In genomic region chr13:28660151-28660550, GRCm38 (mm10) we compare ENCODE assay signal across 32 mouse cellular contexts.
A peak's percentile ranks its signal among the peaks of the same experiment; 100 is the strongest.
DNase-seq lines count a peak whose midpoint lies in the region; ATAC-seq and TF ChIP-seq lines count a peak whose summit lies in the region.
"Had no signal": no experiment of that assay in that cellular context is flagged by ENCODE, and none has a peak within 500 bp of the region (broad histone marks: within the 10 kb centered on the region; RNA-seq: fewer than 3 reads in every experiment).

No protein-coding gene starts in this region.

- H3K79me2 ChIP-seq in myocyte (ENCODE audit: control insufficient read depth, insufficient read depth) = peaks cover 9% of the 10 kb centered on the region

- H3K4me2 ChIP-seq in embryonic facial prominence, embryonic 13.5 days = no peak overlapping the region
- peak overlapping the region; percentile 22 for H3K4me2 ChIP-seq in myocyte (ENCODE audit: low read depth)
- H3K4me2 ChIP-seq in hindbrain, embryonic 11.5 days (replicated peaks; ENCODE audit: low read depth, low read length) = no peak overlapping the region
- H3K4me2 ChIP-seq: embryonic facial prominence, embryonic 12.5 days; forebrain, embryonic 13.5 days; heart, embryonic 12.5 days; heart, embryonic 15.5 days; hindbrain, embryonic 14.5 days had no signal

- ATAC-seq in embryonic facial prominence, embryonic 13.5 days (ENCODE audit: insufficient number of reproducible peaks, insufficient read depth, low FRiP score, low TSS enrichment, low read depth) = no peak
- no peak for ATAC-seq in hindbrain, embryonic 11.5 days (ENCODE audit: low FRiP score)
- ATAC-seq: activated CD4-positive, CD25-positive, alpha-beta regulatory T cell, adult 4 months; forebrain, embryonic 13.5 days; forebrain, embryonic 16.5 days; hindbrain, postnatal 0 days; inflammation-experienced regulatory T-cells, adult 6 months; intestine, embryonic 16.5 days had no signal

- H3K27ac ChIP-seq in embryonic facial prominence, embryonic 13.5 days = peak overlapping the region; percentile 60; the same call in 1 of the 2 replicates
- no peak overlapping the region for H3K27ac ChIP-seq in embryonic facial prominence, embryonic 10.5 days (replicated peaks)
- H3K27ac ChIP-seq in hindbrain, embryonic 11.5 days (ENCODE audit: low read depth, low read length) = no peak overlapping the region
- H3K27ac ChIP-seq: embryonic facial prominence, embryonic 12.5 days; forebrain, embryonic 10.5 days; forebrain, embryonic 13.5 days; heart, embryonic 15.5 days; hindbrain, embryonic 10.5 days; hindbrain, embryonic 14.5 days; hindbrain, postnatal 0 days had no signal

- no peak for TF ChIP-seq POLR2A in myocyte (IDR thresholded peaks at IDR 0.05; ENCODE audit: insufficient read length, low read depth)

- H3K9ac ChIP-seq in embryonic facial prominence, embryonic 13.5 days = no peak overlapping the region
- H3K9ac ChIP-seq in hindbrain, embryonic 11.5 days (ENCODE audit: low read depth, low read length) = no peak overlapping the region
- H3K9ac ChIP-seq: embryonic facial prominence, embryonic 12.5 days; forebrain, embryonic 13.5 days; heart, embryonic 12.5 days; heart, embryonic 15.5 days; hindbrain, embryonic 14.5 days had no signal

- no peak overlapping the region for H3ac ChIP-seq in myocyte (ENCODE audit: control insufficient read depth, insufficient read length)

- whole genome bisulfite sequencing in embryonic facial prominence, embryonic 13.5 days = 78% methylated on average over 2 of the region's 2 CpGs
- WGBS in embryonic facial prominence, embryonic 10.5 days = 85% methylated on average over 2 of the region's 2 CpGs
- 95% methylated on average over 2 of the region's 2 CpGs for WGBS in hindbrain, embryonic 11.5 days

- H3K4me1 ChIP-seq in embryonic facial prominence, embryonic 13.5 days = peaks cover 41% of the 10 kb centered on the region
- H3K4me1 ChIP-seq in embryonic facial prominence, embryonic 10.5 days = peaks cover 56% of the 10 kb centered on the region
- H3K4me1 ChIP-seq in hindbrain, embryonic 11.5 days (replicated peaks; ENCODE audit: control insufficient read depth, insufficient read depth, low read length) = peaks cover 7% of the 10 kb centered on the region; the same call in 1 of the 2 replicates

- H3K36me3 ChIP-seq in embryonic facial prominence, embryonic 13.5 days = no peaks in the 10 kb centered on the region
- peaks cover 6% of the 10 kb centered on the region for H3K36me3 ChIP-seq in embryonic facial prominence, embryonic 10.5 days (replicated peaks)
- no peaks in the 10 kb centered on the region for H3K36me3 ChIP-seq in myocyte (ENCODE audit: control insufficient read depth, insufficient read depth)
- no peaks in the 10 kb centered on the region for H3K36me3 ChIP-seq in hindbrain, embryonic 11.5 days (ENCODE audit: control insufficient read depth, insufficient read depth, low read length)
- H3K36me3 ChIP-seq: forebrain, embryonic 10.5 days; G1E; heart, embryonic 12.5 days; heart, embryonic 15.5 days; hindbrain, embryonic 10.5 days had no signal

- H3K9me3 ChIP-seq in embryonic facial prominence, embryonic 13.5 days = no peaks in the 10 kb centered on the region
- H3K9me3 ChIP-seq in embryonic facial prominence, embryonic 10.5 days = no peaks in the 10 kb centered on the region
- no peaks in the 10 kb centered on the region for H3K9me3 ChIP-seq in hindbrain, embryonic 11.5 days (ENCODE audit: control insufficient read depth, low read length)
- H3K9me3 ChIP-seq: embryonic facial prominence, embryonic 12.5 days; forebrain, embryonic 10.5 days; forebrain, embryonic 13.5 days; G1E; heart, embryonic 12.5 days; heart, embryonic 15.5 days; hindbrain, embryonic 10.5 days had no signal

- no peaks in the 10 kb centered on the region for H3K27me3 ChIP-seq in embryonic facial prominence, embryonic 13.5 days
- no peaks in the 10 kb centered on the region for H3K27me3 ChIP-seq in embryonic facial prominence, embryonic 10.5 days (replicated peaks; ENCODE audit: low read depth, poor library complexity, severe bottlenecking)
- no peaks in the 10 kb centered on the region for H3K27me3 ChIP-seq in myocyte (ENCODE audit: control insufficient read depth, insufficient read depth, insufficient read length)
- no peaks in the 10 kb centered on the region for H3K27me3 ChIP-seq in hindbrain, embryonic 11.5 days (ENCODE audit: control insufficient read depth, insufficient read depth, low read length)
- H3K27me3 ChIP-seq: CH12.LX; embryonic facial prominence, embryonic 12.5 days; forebrain, embryonic 13.5 days; heart, embryonic 12.5 days; heart, embryonic 15.5 days had no signal

- H3K4me3 ChIP-seq in embryonic facial prominence, embryonic 13.5 days = no peak overlapping the region
- no peak overlapping the region for H3K4me3 ChIP-seq in embryonic facial prominence, embryonic 10.5 days
- H3K4me3 ChIP-seq in myocyte = no peak overlapping the region
- no peak overlapping the region for H3K4me3 ChIP-seq in hindbrain, embryonic 11.5 days (ENCODE audit: low read depth, low read length)
- H3K4me3 ChIP-seq: embryonic facial prominence, embryonic 12.5 days; erythroblast, embryonic 14.5 days; forebrain, embryonic 10.5 days; forebrain, embryonic 13.5 days; heart, embryonic 12.5 days; heart, embryonic 15.5 days; hindbrain, embryonic 10.5 days had no signal

- DNase-seq in embryonic facial prominence, embryonic 10.5 days (ENCODE audit: low spot score) = no peak
- peak; percentile 38 for DNase-seq in fibroblast of lung, adult 2 months (ENCODE audit: low read depth)
- DNase-seq in layer of hippocampus, postnatal 36 days = no peak
- no peak for DNase-seq in hindbrain, embryonic 11.5 days (ENCODE audit: low spot score)
- DNase-seq: adrenal gland, adult 8-10 months; adrenal gland, postnatal 25 days; B cell, adult 2 months; cerebellum, adult 11-12 months; cerebellum, adult 8-10 months; cerebellum, postnatal 10 days; cerebellum, postnatal 36 days; gastrocnemius, postnatal 14 days; heart, adult 11 months; heart, postnatal 10 days; heart, postnatal 36 days had no signal

TF ChIP-seq in myocyte, 11 proteins besides CTCF, POLR2A, EP300 and RAD21:
- TF ChIP-seq MYOG (IDR thresholded peaks at IDR 0.05; ENCODE audit: control insufficient read depth in 1 of 3, insufficient read depth in 1 of 3, insufficient read length in 2 of 3, low read depth in 2 of 3) (no peak), TCF3 (IDR thresholded peaks at IDR 0.05; ENCODE audit: insufficient read length, low read depth) (no peak), REST (IDR thresholded peaks at IDR 0.05; ENCODE audit: insufficient read depth, insufficient read length) (no peak), CEBPB (IDR thresholded peaks at IDR 0.05; ENCODE audit: insufficient read depth, poor library complexity, severe bottlenecking) (no peak), MYOD1 (IDR thresholded peaks at IDR 0.05; ENCODE audit: control insufficient read depth in 1 of 3, insufficient read length in 2 of 3, low read depth in 2 of 3) (peak in 1 of 3 experiments; percentile 53), SRF (IDR thresholded peaks at IDR 0.05; ENCODE audit: control insufficient read depth, insufficient read length, low read depth) (no peak), USF1 (IDR thresholded peaks at IDR 0.05; ENCODE audit: low read depth) (no peak), POLR2AphosphoS2 (IDR thresholded peaks at IDR 0.05; ENCODE audit: insufficient read length, low read depth) (no peak), TCF12 (IDR thresholded peaks at IDR 0.05; ENCODE audit: insufficient read depth, poor library complexity, severe bottlenecking) (no peak)
TF ChIP-seq in myocyte: peak in this region for 1.
